Mouse (Mus musculus) kidney, embryonic 14.5 days (tissue): ENCODE data around the gene Trim17. TPM values are rescaled to one million over a fixed set of nuclear protein-coding genes. Genes with fewer than 3 reads are reported as not detected.

Source experiments
- ATAC-seq: fragments of 200-750 bp; cut with Nextera tagmentation; 2 replicates; pipeline ENCODE4 v1.8.0; 2017; ENCODE audit warnings: moderate number of reproducible peaks, mild to moderate bottlenecking, moderate TSS enrichment, moderate library complexity; ENCODE audit not compliant: low FRiP score, low TSS enrichment
- H3K27ac ChIP-seq: fragments of 300-500 bp; sonication (generic); 2 replicates; pipeline ENCODE4 v1.5.1; 2014; ENCODE audit warnings: low read depth, mild to moderate bottlenecking, low read length, moderate library complexity, mixed read lengths
- H3K27me3 ChIP-seq: fragments of 300-500 bp; sonication (generic); 2 replicates; pipeline ENCODE4 v1.6.1; 2014; ENCODE audit warnings: mild to moderate bottlenecking, low read length; ENCODE audit not compliant: control insufficient read depth, insufficient read depth
- H3K36me3 ChIP-seq: fragments of 300-500 bp; sonication (generic); 2 replicates; pipeline ENCODE4 v1.6.1; 2014; ENCODE audit warnings: low read length, mixed read lengths; ENCODE audit not compliant: control insufficient read depth, insufficient read depth
- H3K4me1 ChIP-seq: fragments of 300-500 bp; sonication (generic); 2 replicates; pipeline ENCODE4 v1.6.1; 2014; ENCODE audit warnings: low read length, mixed read lengths; ENCODE audit not compliant: control insufficient read depth, insufficient read depth
- H3K4me2 ChIP-seq: fragments of 300-500 bp; sonication (generic); replicated peaks from 2 replicates; pipeline ENCODE4 v1.6.1; 2014; ENCODE audit warnings: low read depth, mild to moderate bottlenecking, low read length
- H3K4me3 ChIP-seq: fragments of 300-500 bp; sonication (generic); 2 replicates; pipeline ENCODE4 v1.5.1; 2014; ENCODE audit warnings: mild to moderate bottlenecking, low read length
- H3K9ac ChIP-seq: fragments of 300-500 bp; sonication (generic); 2 replicates; pipeline ENCODE4 v1.6.1; 2014; ENCODE audit warnings: low read depth, mild to moderate bottlenecking, low read length, moderate library complexity
- H3K9me3 ChIP-seq: fragments of 300-500 bp; sonication (generic); 2 replicates; pipeline ENCODE4 v1.6.1; 2016; ENCODE audit warnings: low read length; ENCODE audit not compliant: control insufficient read depth
- WGBS: fragments of 180-500 bp; shearing (Covaris S2); extraction: QIAGEN DNeasy Blood & Tissue Kit; methylation state at CpG from one replicate; pipeline ENCODE4 v1.1.7; 2014; 5-methylcytosine and 5-hydroxymethylcytosine counted together
- polyA plus RNA-seq: library from polyadenylated mRNA; unstranded; fragments of >200 nt; fragmentation: Nextera tagmentation; extraction: Ambion mirVana; gene quantifications from 2 replicates; pipeline ENCODE4 v1.2.1, GENCODE M21; 2014

Gene Trim17
- polyA plus RNA-seq, 1 experiment from 2014 or later = 0.65 TPM

DNA sequence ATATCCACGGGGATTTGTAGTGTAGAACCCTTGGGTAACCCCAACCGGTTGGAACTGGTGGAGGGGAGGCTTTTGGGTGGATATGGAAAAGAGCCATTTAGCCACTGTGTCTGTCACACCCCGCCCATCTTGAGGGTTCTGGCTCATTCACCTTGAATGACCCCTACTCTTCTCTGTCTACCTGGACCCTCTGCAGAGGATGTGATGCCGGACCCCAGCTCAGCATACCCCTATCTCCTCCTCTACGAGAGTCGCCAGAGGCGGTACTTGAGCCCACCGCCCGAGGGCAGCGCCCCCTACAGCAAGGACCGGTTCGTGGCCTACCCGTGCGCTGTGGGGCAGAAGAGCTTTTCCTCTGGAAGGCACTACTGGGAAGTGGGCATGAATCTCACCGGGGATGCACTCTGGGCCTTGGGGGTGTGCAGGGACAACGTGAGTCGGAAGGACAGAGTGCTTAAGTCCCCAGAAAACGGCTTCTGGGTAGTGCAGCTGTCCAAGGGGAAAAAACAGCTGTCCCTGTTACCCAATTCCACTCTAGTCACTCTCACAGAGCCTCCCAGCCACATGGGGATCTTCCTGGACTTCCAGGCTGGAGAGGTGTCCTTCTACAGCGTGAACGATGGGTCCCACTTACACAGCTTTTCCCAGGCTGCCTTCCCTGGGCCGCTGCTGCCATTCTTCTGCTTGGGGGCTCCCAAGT lies 16.5 kb downstream of the Trim17 start:
- Histone ChIP-seq H3K4me1 (no peaks in the 10 kb centered on the region; the same call in 1 of the 2 replicates), H3K4me3 (no peak overlapping the region), H3K27me3 (no peaks in the 10 kb centered on the region), H3K9ac (0 out of 2 replicates have a peak overlapping the region, but pooled peaks have one; percentile 7), H3K27ac (no peak overlapping the region), H3K36me3 (peaks cover 7% of the 10 kb centered on the region; the same call in 1 of the 2 replicates), H3K4me2 (no peak overlapping the region), H3K9me3 (no peaks in the 10 kb centered on the region)
- no peak for ATAC-seq
- 93% methylated on average over 21 of the region's 21 CpGs for WGBS

DNA sequence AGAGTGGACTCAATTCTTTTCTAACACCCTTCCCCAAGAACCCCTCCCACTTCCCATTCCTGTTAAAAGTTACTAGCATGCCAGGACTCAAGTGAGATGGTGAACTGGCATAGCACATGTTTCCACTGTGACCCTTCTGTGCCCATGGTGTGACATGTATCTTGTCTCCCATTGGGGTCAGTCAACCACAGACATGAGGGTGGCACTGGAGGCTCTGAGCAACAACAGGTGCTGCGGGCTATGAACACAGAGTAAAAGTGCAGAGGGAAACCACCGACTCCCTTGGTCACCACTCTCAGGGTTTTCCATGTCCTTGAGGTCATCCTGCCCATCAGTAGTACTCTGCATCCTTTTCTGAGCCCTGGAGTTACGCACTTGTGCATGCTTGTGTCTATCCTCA lies 17.3 kb downstream of the Trim17 start:
- WGBS = 92% methylated on average over 3 of the region's 3 CpGs
- Histone ChIP-seq H3K9me3 (no peaks in the 10 kb centered on the region), H3K9ac (no peak overlapping the region), H3K27ac (no peak overlapping the region), H3K27me3 (no peaks in the 10 kb centered on the region), H3K36me3 (peaks cover 7% of the 10 kb centered on the region; the same call in 1 of the 2 replicates), H3K4me3 (no peak overlapping the region), H3K4me1 (no peaks in the 10 kb centered on the region; the same call in 1 of the 2 replicates), H3K4me2 (no peak overlapping the region)
- no peak for ATAC-seq

DNA sequence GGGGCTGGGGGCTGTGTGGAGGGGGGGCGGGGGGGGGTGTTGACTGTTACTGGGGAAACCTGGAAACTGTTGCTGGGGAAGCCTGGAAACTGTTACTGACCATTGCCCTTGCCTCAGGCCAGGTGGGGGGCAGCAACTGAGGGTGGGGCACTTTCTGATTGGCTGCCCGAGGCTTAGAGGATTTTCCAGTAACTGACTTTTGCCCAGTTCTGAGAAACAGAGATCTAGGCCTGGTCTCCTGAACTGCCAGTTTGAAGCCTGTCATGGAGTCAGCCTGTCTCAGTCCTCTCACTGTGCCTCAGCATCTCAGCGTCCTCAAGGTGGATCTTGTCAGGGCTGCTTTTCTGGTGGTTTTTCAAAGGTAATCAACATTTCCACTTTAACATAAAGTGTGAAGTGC lies 19.9 kb downstream of the Trim17 start:
- no peaks in the 10 kb centered on the region for H3K9me3 ChIP-seq
- ATAC-seq = no peak
- no peak overlapping the region for H3K4me2 ChIP-seq
- H3K27ac ChIP-seq = no peak overlapping the region
- no peaks in the 10 kb centered on the region for H3K27me3 ChIP-seq
- H3K4me1 ChIP-seq = peaks cover 8% of the 10 kb centered on the region
- 89% methylated on average over 3 of the region's 3 CpGs for WGBS
- no peak overlapping the region for H3K9ac ChIP-seq
- H3K36me3 ChIP-seq = peaks cover 7% of the 10 kb centered on the region; the same call in 1 of the 2 replicates
- no peak overlapping the region for H3K4me3 ChIP-seq

DNA sequence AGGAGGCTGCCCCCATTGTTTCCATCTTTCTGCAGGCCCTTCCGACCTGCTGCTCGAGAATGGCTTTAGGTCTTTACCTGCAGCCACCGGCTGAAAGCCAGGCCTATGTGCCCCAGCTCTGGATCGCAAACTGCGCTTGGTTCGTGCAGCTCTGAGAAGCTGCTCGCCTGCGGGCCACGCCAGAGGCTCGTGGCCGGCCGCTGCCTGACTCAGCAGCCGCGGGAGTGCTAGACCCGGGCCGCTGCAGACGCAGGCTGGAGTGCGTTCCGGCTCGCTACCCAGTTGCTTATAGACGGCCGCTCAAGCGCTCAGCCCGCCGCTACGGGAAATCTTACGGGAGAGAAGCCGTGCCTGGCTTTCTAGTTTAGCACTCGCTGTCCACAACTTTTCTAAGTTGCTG lies 22.7 kb downstream of the Trim17 start:
- H3K9ac ChIP-seq = peak overlapping the region; percentile 84
- no peaks in the 10 kb centered on the region for H3K27me3 ChIP-seq
- ATAC-seq = no peak; the same call in 1 of the 2 replicates
- H3K4me1 ChIP-seq = peaks cover 22% of the 10 kb centered on the region
- peaks cover 9% of the 10 kb centered on the region for H3K36me3 ChIP-seq
- peak overlapping the region; percentile 78 for H3K4me2 ChIP-seq
- under 1% methylated on average over 29 of the region's 29 CpGs for WGBS
- H3K27ac ChIP-seq = peak overlapping the region; percentile 81
- H3K4me3 ChIP-seq = peak overlapping the region; percentile 87
- no peaks in the 10 kb centered on the region for H3K9me3 ChIP-seq

DNA sequence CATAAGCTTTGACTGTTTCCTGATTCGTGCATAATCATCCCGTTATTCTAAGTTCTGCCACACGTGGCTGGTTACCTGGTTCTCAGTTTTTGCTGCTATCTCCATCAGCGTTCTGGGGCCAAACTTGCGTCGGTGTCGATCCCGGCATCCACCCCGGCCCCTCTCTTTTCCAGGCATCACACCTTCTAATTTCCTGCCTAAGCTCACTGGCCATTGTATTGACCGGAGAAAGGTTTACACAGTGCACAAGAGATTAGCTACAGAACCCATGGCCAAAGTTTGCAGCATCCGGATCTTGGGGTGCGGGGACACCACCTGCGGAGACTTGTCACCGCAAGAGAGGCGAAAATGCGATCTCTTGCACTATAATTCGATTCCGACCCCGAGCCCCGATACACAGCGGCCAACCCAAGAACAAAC lies 23.1 kb downstream of the Trim17 start:
- peak; percentile 3; the same call in 1 of the 2 replicates for ATAC-seq
- Histone ChIP-seq H3K9me3 (no peaks in the 10 kb centered on the region), H3K9ac (peak overlapping the region; percentile 84), H3K27me3 (no peaks in the 10 kb centered on the region), H3K4me3 (peak overlapping the region; percentile 87), H3K36me3 (peaks cover 13% of the 10 kb centered on the region), H3K27ac (peak overlapping the region; percentile 81), H3K4me2 (peak overlapping the region; percentile 78), H3K4me1 (peaks cover 22% of the 10 kb centered on the region)
- WGBS = under 1% methylated on average over 21 of the region's 21 CpGs

DNA sequence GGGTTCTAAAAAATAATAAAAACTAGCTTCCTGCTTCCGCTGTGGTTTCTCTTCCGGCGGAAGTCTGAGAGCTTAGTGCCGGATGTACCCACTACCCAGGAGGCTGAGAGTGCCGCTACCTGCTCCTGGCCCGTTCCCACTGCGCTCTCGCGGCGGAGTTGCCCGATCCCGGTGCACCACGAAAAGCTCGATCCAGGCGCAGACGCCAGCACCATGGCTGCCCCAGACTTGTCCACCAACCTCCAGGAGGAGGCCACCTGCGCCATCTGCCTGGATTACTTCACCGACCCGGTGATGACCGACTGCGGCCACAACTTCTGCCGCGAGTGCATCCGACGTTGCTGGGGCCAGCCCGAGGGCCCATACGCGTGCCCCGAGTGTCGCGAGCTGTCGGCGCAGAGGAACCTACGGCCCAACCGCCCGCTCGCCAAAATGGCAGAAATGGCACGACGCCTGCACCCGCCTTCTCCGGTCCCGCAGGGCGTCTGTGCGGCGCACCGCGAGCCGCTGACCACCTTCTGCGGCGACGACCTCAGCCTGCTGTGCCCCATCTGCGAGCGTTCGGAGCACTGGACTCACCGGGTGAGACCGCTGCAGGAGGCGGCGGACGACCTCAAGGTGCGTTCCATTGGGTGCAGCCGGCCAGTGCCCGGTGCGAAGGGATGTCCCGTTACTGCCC lies 23.7 kb downstream of the Trim17 start, which contains the start of gene Trim11:
Gene Trim11, plus strand, starts transcription at position 67 of the 679 bp plus-strand sequence.
- Histone ChIP-seq H3K27ac (peak within 1 kb of the TSS; percentile 81), H3K27me3 (no peaks in the 10 kb centered on the region), H3K4me3 (peak within 1 kb of the TSS; percentile 87), H3K9ac (peak within 1 kb of the TSS; percentile 84), H3K9me3 (no peaks in the 10 kb centered on the region), H3K36me3 (peaks cover 17% of the 10 kb centered on the region), H3K4me2 (peak within 1 kb of the TSS; percentile 78), H3K4me1 (peaks cover 22% of the 10 kb centered on the region)
- WGBS = under 1% methylated on average over 64 of the region's 64 CpGs
- peak; percentile 82 for ATAC-seq

DNA sequence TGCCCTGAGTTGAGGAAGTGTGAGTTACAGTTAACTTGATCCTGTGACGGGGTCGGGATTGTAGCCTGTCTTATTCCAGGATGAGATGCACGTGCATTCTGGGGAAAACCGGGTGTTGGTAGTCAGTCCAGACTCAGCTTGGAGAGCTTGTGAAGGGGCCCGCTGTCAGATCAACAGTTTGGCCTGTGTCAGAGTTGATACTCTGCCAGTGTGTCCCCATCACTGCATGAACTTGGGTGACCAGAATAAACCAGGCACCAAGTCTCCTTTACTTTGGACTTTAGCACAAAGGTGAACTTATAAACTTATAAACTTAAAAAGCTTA lies 24.2 kb downstream of the Trim17 start:
- 3% methylated on average over 5 of the region's 5 CpGs for WGBS
- no peak for ATAC-seq

DNA sequence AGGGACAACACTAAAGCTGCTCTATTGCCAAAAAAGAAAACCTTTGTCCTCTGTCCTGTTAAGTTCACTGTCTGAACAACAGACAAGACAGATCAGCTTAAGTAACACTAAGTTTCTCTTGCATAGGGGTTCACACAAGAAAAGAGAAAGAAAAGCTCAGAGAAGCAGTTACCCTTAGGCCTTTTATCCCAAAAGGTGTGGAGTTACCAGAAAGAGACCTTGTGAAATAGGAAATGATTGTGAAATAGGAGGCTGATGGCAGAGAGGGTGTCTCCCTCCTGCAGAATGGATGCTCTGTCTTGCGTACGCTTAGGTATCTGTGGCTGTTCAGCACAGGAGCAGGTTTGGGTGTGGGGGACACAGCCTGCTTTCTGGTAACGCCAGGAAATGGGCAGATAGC lies 24.7 kb downstream of the Trim17 start:
- peaks cover 22% of the 10 kb centered on the region for H3K4me1 ChIP-seq
- H3K4me2 ChIP-seq = peak overlapping the region; percentile 78
- peak overlapping the region; percentile 84; the same call in 1 of the 2 replicates for H3K9ac ChIP-seq
- H3K27ac ChIP-seq = no peak overlapping the region
- WGBS = 85% methylated on average over 3 of the region's 3 CpGs
- ATAC-seq = no peak
- H3K4me3 ChIP-seq = peak overlapping the region; percentile 87
- peaks cover 24% of the 10 kb centered on the region for H3K36me3 ChIP-seq
- H3K27me3 ChIP-seq = no peaks in the 10 kb centered on the region
- no peaks in the 10 kb centered on the region for H3K9me3 ChIP-seq

More for the DNA sequence above, 24.2 kb downstream of the Trim17 start:
- Histone ChIP-seq H3K4me2 (peak overlapping the region; percentile 78), H3K27me3 (no peaks in the 10 kb centered on the region), H3K9ac (peak overlapping the region; percentile 84), H3K4me3 (peak overlapping the region; percentile 87), H3K4me1 (peaks cover 22% of the 10 kb centered on the region), H3K36me3 (peaks cover 19% of the 10 kb centered on the region), H3K9me3 (no peaks in the 10 kb centered on the region), H3K27ac (no peak overlapping the region)

DNA sequence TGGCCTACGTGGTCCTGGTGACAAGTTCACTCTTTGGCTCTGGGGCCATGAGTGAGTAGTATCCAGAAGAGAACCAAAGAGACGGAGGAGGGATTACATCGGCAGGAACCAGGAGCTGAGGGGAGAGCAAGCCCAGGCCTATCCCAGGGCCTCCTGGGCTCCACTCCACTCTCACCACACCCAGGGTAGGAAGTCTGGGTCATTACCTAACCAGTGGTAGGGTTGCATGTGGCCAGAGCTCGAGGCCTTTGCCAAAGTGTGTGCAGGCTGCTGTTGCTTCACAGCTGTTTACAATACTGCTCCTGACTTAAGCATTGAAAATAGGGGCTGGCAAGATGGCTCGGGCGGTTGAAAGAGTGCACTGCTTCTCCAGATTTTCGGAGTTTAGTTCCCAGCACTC lies 25.2 kb downstream of the Trim17 start:
- peak overlapping the region; percentile 84; the same call in 1 of the 2 replicates for H3K9ac ChIP-seq
- no peak for ATAC-seq
- H3K4me2 ChIP-seq = peak overlapping the region; percentile 78
- H3K9me3 ChIP-seq = no peaks in the 10 kb centered on the region
- H3K36me3 ChIP-seq = peaks cover 25% of the 10 kb centered on the region
- no peaks in the 10 kb centered on the region for H3K27me3 ChIP-seq
- H3K4me1 ChIP-seq = peaks cover 22% of the 10 kb centered on the region
- peak overlapping the region; percentile 87 for H3K4me3 ChIP-seq
- WGBS = 78% methylated on average over 7 of the region's 7 CpGs
- H3K27ac ChIP-seq = no peak overlapping the region
